Mouse (Mus musculus) neural tube, embryonic 14.5 days (tissue): ENCODE data around the gene Tmem245. TPM values are rescaled to one million over a fixed set of nuclear protein-coding genes. Genes with fewer than 3 reads are reported as not detected.

Source experiments
- ATAC-seq: fragments of 200-750 bp; cut with Nextera tagmentation; 2 replicates; pipeline ENCODE4 v1.8.0; 2017; ENCODE audit warnings: low read depth, mild to moderate bottlenecking, moderate TSS enrichment, moderate library complexity
- H3K27ac ChIP-seq: fragments of 300-500 bp; sonication (generic); 2 replicates; pipeline ENCODE4 v1.5.1; 2014; ENCODE audit warnings: low read depth, mild to moderate bottlenecking, control low read depth, low read length, moderate library complexity, mixed read lengths
- H3K27me3 ChIP-seq: fragments of 300-500 bp; sonication (generic); 2 replicates; pipeline ENCODE4 v1.6.1; 2014; ENCODE audit warnings: low read length; ENCODE audit not compliant: control insufficient read depth, insufficient read depth
- H3K36me3 ChIP-seq: fragments of 300-500 bp; sonication (generic); 2 replicates; pipeline ENCODE4 v1.6.1; 2014; ENCODE audit warnings: low read length, mixed read lengths; ENCODE audit not compliant: control insufficient read depth, insufficient read depth
- H3K4me1 ChIP-seq: fragments of 300-500 bp; sonication (generic); 2 replicates; pipeline ENCODE4 v1.6.1; 2014; ENCODE audit warnings: low read length; ENCODE audit not compliant: control insufficient read depth, insufficient read depth
- H3K4me2 ChIP-seq: fragments of 300-500 bp; sonication (generic); 2 replicates; pipeline ENCODE4 v1.6.1; 2014; ENCODE audit warnings: mild to moderate bottlenecking, low read depth, low read length, control low read depth
- H3K4me3 ChIP-seq: fragments of 300-500 bp; sonication (generic); 2 replicates; pipeline ENCODE4 v1.5.1; 2014; ENCODE audit warnings: low read depth, low read length, control low read depth, mixed read lengths
- H3K9ac ChIP-seq: fragments of 300-500 bp; sonication (generic); replicated peaks from 2 replicates; pipeline ENCODE4 v1.6.1; 2014; ENCODE audit warnings: low read depth, mild to moderate bottlenecking, control low read depth, low read length, mixed read lengths
- H3K9me3 ChIP-seq: fragments of 300-500 bp; sonication (generic); 2 replicates; pipeline ENCODE4 v1.6.1; 2016; ENCODE audit warnings: low read length; ENCODE audit not compliant: control insufficient read depth
- WGBS: fragments of 180-500 bp; shearing (Covaris S2); extraction: QIAGEN DNeasy Blood & Tissue Kit; methylation state at CpG from one replicate; pipeline ENCODE4 v1.1.7; 2014; 5-methylcytosine and 5-hydroxymethylcytosine counted together
- polyA plus RNA-seq: library from polyadenylated mRNA; unstranded; fragments of >200 nt; fragmentation: Nextera tagmentation; extraction: Ambion mirVana; gene quantifications from 2 replicates; pipeline ENCODE4 v1.2.1, GENCODE M21; 2014

Gene Tmem245
- 9.3 and 11.0 TPM in 2 replicates for polyA plus RNA-seq

DNA sequence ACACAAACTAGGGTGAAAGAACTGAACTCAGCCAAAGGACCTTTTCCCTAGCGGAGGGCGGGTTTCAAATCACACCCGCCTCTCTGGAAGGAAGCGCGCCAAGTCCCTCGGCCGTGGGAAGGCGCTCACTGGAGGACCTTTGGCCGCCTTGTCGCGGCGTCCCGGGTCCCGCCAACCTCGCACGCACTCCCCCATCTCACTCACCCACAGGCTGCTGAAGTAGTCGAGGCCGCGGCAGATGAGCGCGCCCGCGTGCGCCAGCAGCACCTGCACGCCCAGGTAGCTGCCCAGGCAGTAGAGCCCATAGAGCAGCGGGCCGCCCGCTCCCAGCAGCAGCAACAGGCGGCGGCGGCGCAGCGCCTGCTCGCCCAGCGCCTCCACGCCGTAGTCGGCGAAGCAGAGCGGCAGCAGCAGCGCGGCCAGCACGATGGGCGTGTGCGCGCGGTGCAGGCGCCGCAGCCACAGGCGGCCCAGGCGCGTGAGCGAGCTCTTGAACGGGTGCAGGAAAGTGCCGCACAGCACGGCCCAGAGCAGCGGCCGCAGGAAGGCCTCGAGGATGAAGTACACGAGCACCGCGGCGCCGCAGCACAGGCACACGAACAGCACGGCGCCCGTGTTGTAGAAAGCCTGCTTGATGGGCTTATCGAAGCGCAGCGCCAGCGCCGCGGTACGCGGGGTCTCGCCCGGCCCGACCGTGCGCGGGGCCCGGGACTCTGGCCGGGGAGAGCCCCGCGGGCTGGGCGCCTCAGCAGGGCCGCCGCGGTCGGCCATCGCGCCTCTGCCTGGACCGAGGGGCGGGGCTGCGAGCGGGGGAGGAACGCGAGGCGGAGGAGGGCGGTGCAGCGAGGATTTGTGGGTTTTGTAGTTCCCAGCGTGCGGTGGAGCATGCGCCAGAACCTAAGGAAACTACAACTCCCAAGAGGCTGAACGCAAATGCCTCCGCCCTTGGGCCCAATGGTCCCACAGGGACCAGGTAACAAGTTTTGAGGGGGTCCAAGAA lies at the start of gene Tmem245:
TSS of gene Tmem245 (minus strand) at position 797 of the 1,000 bp plus-strand sequence.
- under 1% methylated on average over 93 of the region's 107 CpGs for WGBS
- H3K9me3 ChIP-seq = no peaks in the 10 kb centered on the region

GRCm38 (mm10) chr4:56993331-56993730 lies 46.1 kb upstream of the Tmem245 start:
- H3K4me1 ChIP-seq = no peaks in the 10 kb centered on the region
- 82% methylated on average over 7 of the region's 7 CpGs for WGBS
- no peaks in the 10 kb centered on the region for H3K9me3 ChIP-seq
- no peaks in the 10 kb centered on the region for H3K27me3 ChIP-seq
- H3K36me3 ChIP-seq = no peaks in the 10 kb centered on the region
- no peak overlapping the region for H3K4me3 ChIP-seq
- H3K27ac ChIP-seq = no peak overlapping the region
- no peak overlapping the region for H3K9ac ChIP-seq
- no peak for ATAC-seq
- H3K4me2 ChIP-seq = no peak overlapping the region

More for the DNA sequence above, at the start of gene Tmem245:
- H3K27me3 ChIP-seq = no peaks in the 10 kb centered on the region
- ATAC-seq = peak; percentile 97
- H3K4me3 ChIP-seq = peak within 1 kb of the TSS; percentile 77
- H3K36me3 ChIP-seq = no peaks in the 10 kb centered on the region
- H3K9ac ChIP-seq = peak within 1 kb of the TSS; percentile 80
- H3K4me2 ChIP-seq = peak within 1 kb of the TSS; percentile 95
- peak within 1 kb of the TSS; percentile 89 for H3K27ac ChIP-seq
- H3K4me1 ChIP-seq = peaks cover 9% of the 10 kb centered on the region; the same call in 1 of the 2 replicates

GRCm38 (mm10) chr4:56991951-56992350 lies 44.7 kb upstream of the Tmem245 start:
- no peak for ATAC-seq
- no peak overlapping the region for H3K4me3 ChIP-seq
- no peak overlapping the region for H3K9ac ChIP-seq
- no peaks in the 10 kb centered on the region for H3K9me3 ChIP-seq
- H3K4me2 ChIP-seq = no peak overlapping the region
- WGBS = 77% methylated on average over 2 of the region's 2 CpGs
- H3K27ac ChIP-seq = no peak overlapping the region
- no peaks in the 10 kb centered on the region for H3K36me3 ChIP-seq
- H3K4me1 ChIP-seq = no peaks in the 10 kb centered on the region
- no peaks in the 10 kb centered on the region for H3K27me3 ChIP-seq

DNA sequence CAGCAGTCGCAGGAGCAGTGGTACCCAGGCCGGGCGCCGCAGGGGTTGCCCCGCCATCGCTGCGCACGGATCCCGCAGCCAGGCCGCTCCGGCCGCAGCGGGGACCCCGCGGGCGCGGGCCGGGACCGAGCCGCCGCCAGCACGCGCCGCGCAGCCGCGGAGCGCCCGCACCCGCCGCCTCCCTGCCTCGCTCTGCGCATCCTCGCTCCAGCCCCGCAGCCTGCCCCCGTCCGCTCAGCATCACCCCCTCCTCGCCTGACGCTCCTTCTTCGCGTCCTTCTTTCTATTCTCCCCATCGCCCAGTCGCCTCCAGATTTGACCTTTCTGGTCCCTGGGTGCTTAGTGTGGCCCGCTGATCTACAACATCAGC lies 43.0 kb upstream of the Tmem245 start, which contains the start of gene Frrs1l:
TSS of gene Frrs1l (minus strand) at position 177 of the 370 bp plus-strand sequence.
- H3K27ac ChIP-seq = peak within 1 kb of the TSS; percentile 81
- H3K4me2 ChIP-seq = peak within 1 kb of the TSS; percentile 70
- H3K27me3 ChIP-seq = no peaks in the 10 kb centered on the region
- no peaks in the 10 kb centered on the region for H3K9me3 ChIP-seq
- peak within 1 kb of the TSS; percentile 83 for H3K9ac ChIP-seq
- WGBS = 0% methylated on average over 8 of the region's 44 CpGs
- peak within 1 kb of the TSS; percentile 74 for H3K4me3 ChIP-seq
- no peaks in the 10 kb centered on the region for H3K36me3 ChIP-seq
- no peaks in the 10 kb centered on the region for H3K4me1 ChIP-seq
- peak; percentile 96 for ATAC-seq

DNA sequence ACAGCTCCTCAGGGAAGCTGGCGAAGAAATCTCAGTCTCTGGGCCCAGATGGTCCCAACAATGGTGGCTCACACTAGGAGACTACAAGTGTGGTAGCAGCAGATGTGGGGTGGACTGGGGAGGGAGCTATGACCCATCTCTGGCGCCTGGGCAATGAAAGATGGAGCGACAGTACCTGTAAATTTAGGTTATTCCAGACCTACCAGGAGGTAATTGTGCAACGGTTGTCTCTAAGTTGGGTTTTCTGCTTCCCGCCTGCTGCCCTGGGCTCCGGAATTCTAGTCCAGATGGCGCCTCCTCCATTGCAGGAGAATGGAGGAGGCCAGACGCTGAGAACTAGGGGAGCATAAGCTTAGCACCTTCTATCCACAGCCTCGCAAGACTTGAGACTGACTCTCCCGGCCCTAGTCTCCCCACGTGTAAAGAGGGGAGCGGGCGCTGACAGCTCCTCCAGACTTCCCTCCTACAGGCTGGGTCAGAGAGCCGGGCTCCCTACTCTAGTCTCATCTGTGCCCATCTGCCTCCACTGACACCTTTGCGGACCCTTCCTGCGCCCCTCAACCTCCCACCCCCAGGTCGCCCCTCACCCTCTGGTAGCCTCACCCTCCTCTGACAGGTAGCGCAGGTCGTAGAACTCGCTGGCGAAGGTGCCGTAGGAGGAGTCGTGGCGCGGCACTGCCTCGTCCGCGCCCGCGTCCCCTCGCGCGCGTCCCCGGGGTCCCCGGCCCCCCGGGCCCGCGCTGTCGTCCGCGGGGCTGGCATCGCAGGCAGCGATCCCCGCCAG lies 42.4 kb upstream of the Tmem245 start:
- 1% methylated on average over 42 of the region's 45 CpGs for WGBS
- Histone ChIP-seq H3K4me1 (no peaks in the 10 kb centered on the region), H3K27ac (peak overlapping the region; percentile 81), H3K4me3 (peak overlapping the region; percentile 74), H3K4me2 (peak overlapping the region; percentile 70), H3K9me3 (no peaks in the 10 kb centered on the region), H3K9ac (peak overlapping the region; percentile 83), H3K36me3 (no peaks in the 10 kb centered on the region), H3K27me3 (no peaks in the 10 kb centered on the region)
- peak; percentile 82 for ATAC-seq

DNA sequence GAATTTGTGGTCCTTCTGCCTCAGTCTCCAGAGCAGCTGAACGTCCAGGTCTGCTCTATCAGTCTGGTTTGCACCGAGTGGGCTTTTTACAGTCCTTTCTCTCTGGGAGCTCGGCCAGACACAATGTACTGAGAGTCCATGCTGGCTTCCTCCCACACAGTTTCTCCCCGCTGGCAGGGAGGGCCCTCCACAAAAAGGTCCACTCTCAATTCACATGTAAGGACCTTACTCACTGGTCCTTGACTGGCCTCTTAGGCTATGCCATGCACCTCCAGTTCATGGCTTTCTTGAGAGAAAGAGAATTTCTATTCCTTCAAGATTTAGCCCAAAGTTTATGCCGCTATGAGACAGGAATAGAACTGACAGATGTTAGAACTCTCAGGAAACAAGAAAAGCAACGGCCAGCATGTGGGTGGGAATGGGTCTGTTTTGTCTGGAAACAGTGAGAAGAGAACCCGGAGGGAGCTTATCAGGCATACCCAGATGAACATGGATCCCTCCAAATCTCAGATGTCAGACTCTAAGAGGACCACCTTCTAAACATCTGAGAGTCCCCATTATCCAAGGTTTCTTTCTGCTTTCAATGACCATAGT lies 18.4 kb upstream of the Tmem245 start:
- peaks cover 8% of the 10 kb centered on the region; the same call in 1 of the 2 replicates for H3K36me3 ChIP-seq
- WGBS = 75% methylated on average over 7 of the region's 7 CpGs
- ATAC-seq = no peak

GRCm38 (mm10) chr4:56963687-56964086 lies 16.4 kb upstream of the Tmem245 start:
- Histone ChIP-seq H3K4me1 (no peaks in the 10 kb centered on the region), H3K36me3 (peaks cover 8% of the 10 kb centered on the region; the same call in 1 of the 2 replicates), H3K4me2 (no peak overlapping the region), H3K9ac (no peak overlapping the region), H3K27me3 (no peaks in the 10 kb centered on the region), H3K4me3 (no peak overlapping the region), H3K9me3 (no peaks in the 10 kb centered on the region), H3K27ac (no peak overlapping the region)
- no peak for ATAC-seq
- WGBS = 93% methylated on average over 6 of the region's 6 CpGs

More for the DNA sequence above, 18.4 kb upstream of the Tmem245 start:
- H3K9me3 ChIP-seq = no peaks in the 10 kb centered on the region
- H3K4me1 ChIP-seq = no peaks in the 10 kb centered on the region
- no peak overlapping the region for H3K27ac ChIP-seq
- no peak overlapping the region for H3K9ac ChIP-seq
- H3K4me3 ChIP-seq = no peak overlapping the region
- no peaks in the 10 kb centered on the region for H3K27me3 ChIP-seq
- H3K4me2 ChIP-seq = no peak overlapping the region

DNA sequence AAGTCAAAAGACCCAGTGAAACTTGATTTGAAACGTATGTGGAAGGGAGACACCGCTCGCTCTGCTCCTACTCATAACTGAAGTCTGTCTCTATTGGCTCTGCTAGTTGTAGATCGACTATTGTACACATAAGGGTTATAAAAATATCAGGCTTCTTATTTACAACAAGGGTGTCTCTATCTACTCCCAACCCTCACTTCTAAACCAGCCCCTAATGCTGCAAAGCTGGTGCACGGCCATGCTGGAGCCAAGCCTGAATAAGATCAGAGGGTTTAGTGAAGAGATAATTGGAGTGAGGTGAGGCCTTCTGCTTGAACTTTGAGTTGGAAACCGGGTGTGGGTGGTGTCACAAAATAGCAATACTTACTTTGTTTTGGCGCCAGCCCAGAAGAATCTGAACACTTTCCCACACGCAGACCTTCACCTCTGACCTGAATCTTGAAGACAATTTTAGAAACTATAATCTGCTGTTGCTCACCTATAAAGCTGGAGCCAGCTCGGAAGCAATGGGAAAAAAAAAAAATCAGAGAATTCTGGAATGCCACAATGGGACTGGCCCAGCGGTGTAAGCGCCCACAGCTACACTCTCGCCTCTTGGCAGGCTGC lies 14.2 kb upstream of the Tmem245 start:
- Histone ChIP-seq H3K4me2 (no peak overlapping the region), H3K9me3 (no peaks in the 10 kb centered on the region), H3K27ac (no peak overlapping the region), H3K4me1 (no peaks in the 10 kb centered on the region), H3K9ac (no peak overlapping the region), H3K27me3 (no peaks in the 10 kb centered on the region), H3K4me3 (no peak overlapping the region), H3K36me3 (peaks cover 3% of the 10 kb centered on the region; the same call in 1 of the 2 replicates)
- no peak for ATAC-seq
- 90% methylated on average over 12 of the region's 12 CpGs for WGBS
